Mouse (Mus musculus): ENCODE results near the gene Anp32b. TPM values are rescaled to one million over a fixed set of nuclear protein-coding genes. Genes with fewer than 3 reads are reported as not detected.

Anp32b gene
- total RNA-seq, 4 experiments from 2014 or later, result 59.5 to 64.7 (median 61.5) TPM

GRCm38 (mm10) chr4:46452855-46453719 lies 2.4 kb downstream of the Anp32b start:
- no peak for DNase-seq (ENCODE audit: low spot score)

DNA sequence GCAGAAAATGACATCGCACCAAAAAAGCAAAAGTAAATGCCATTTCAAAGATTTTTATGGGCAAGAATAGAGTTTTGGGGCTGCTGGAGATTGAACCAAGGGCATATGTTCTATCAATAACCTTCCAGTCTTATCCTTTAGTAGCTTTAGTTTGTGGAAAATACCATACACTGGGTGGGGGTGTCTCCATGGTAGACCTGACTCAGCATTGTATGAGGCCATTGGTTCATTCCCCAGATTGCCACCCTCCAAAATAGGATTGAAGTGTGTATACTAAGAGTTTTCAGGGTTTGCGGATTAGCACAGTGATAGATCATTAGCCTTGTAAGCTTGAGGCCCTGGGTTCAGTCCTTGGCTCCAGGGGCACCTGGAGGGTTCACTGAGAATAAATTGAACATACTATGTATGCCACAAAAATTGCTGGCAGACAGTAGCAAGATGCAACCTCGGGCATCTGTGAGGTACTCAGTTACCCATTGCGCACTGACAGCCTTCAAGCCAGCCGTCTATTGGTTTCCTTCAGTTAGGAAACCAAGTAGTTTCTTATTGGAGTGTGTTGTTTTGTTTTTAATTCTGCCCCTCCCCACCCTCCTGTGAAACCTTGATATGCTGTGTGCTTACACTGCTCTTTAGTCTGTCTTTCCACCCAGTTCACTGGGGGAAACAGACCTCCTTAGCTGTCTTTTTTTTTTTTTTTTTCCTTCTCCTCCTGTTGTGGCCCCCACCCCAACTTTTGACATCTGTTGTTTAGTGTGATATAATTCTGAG lies 3.6 kb downstream of the Anp32b start:
- no peak for DNase-seq (ENCODE audit: low spot score)

DNA sequence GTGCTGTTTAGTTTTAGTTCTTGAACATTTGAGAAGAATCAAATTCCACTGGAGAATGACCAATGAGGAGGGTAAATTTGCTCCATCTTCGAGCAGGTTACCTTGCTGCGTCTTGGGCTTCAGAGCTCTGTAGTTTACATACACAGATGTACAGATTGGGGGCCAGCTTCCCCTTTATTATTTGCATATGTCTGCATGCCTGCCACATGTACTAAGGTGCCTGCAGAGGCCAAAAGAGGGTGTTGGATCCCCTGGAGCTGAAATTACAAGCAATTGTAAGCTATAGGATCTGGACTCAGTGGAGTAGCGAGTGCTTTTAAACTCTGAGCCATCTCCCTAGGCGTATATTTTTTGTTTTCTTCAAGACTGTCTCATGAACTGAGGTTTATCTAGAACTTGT lies 6.1 kb downstream of the Anp32b start:
- no peak for DNase-seq (ENCODE audit: low spot score)

GRCm38 (mm10) chr4:46457186-46457585 lies 6.5 kb downstream of the Anp32b start:
- no peak for DNase-seq (ENCODE audit: low spot score)

DNA sequence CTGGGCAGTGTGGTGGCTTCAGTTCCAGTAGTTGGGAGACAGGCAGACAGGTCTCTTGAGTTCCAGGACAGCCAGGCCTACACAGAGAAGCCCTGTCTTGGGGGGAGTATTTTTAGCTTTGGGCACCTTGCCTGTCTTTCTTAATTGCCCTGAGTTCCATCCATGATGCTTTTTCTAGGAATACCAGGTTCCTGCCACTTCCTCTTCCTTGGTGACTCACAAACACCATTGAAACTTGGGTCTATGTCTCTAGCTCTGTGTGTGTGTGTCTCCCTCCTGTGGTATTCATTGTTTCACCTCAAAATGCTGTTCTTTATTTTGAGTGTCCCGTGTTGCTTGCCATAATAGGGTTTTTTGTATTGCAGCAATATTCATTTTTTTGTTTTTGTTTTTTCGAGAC lies 7.7 kb downstream of the Anp32b start:
- no peak for DNase-seq (ENCODE audit: low spot score)

DNA sequence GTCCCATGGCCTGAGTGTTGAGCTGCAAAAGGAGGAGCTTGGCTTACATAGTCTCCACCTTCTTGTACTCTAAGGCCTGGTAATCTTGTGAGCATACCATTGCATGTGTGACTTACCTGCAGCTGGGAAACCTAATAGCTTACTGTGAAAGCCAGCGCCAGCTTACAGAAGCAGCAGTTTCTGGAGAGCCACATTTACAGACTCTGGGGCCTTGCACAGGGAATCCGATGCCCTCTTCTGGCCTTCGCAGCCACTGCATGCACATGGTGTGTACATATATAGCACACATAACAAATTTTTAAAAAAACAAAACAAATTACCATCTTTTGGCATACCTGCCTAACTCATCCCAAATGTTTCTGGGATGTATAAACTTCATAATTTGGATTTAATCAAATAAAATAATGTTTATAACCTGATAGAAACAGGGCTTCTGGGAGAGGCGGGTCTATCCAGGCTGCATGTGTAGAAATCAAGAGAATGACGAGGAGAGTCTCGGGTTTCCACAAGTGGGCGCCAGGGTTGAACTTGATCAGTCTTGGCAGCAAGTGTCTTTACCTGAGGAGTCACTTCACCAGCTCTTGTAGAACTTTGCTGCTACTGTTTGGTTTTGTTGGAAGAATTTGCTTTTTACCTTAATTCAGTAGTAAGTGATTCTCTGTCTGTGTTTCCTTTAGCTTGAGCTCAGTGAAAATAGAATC lies 12.6 kb downstream of the Anp32b start:
- no peak for DNase-seq (ENCODE audit: low spot score)

DNA sequence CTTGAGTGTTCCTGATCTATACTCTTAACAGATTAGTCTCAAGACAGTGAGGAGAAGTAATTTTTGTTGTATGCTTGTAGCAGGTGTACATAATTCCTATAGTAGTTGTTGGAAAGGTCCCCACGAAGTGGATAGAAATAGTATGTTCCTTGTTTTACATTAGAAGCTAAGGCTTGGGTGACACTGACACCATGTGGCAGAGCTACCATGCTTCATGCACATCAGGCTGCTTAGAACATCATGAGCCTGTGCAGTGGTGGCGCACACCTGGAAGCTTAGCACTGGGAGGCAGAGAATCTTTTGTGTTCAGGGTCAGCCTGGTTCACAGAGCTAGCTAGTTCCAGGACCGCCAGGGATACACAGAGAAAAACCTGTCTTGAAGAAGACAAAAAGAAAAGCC lies 15.0 kb downstream of the Anp32b start:
- DNase-seq (ENCODE audit: low spot score), result no peak

- DNase-seq (ENCODE audit: low spot score), result no peak
These were observed 24.4 kb downstream of the Anp32b start for GRCm38 (mm10) chr4:46475101-46475500.

- DNase-seq (ENCODE audit: low spot score), result no peak
These were observed 28.4 kb downstream of the Anp32b start for GRCm38 (mm10) chr4:46479081-46479480.

- DNase-seq (ENCODE audit: low spot score), result peak; percentile 86
These were observed 35.2 kb downstream of the Anp32b start for GRCm38 (mm10) chr4:46485696-46486417.

DNA sequence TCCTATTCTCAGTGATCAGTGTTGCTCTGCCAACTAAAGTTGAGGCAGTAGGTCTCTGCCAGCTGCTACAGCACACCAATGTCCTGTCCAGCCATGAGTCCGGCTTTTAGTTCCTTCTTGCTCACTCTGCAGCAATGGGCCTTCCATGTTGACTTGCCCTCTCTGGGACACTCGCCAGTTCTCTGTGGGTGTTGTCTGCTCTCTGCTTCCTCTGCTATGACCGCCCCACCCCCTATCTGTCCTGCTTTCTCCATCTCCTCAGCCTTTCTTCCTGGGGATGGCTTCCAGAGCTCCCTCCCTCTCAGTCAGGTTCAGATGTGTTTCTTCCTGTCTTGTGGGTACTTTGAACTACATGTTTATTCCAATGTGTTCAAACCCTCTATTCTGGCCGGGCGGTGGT lies 36.6 kb downstream of the Anp32b start:
- DNase-seq (ENCODE audit: low spot score), result peak; percentile 85

DNA sequence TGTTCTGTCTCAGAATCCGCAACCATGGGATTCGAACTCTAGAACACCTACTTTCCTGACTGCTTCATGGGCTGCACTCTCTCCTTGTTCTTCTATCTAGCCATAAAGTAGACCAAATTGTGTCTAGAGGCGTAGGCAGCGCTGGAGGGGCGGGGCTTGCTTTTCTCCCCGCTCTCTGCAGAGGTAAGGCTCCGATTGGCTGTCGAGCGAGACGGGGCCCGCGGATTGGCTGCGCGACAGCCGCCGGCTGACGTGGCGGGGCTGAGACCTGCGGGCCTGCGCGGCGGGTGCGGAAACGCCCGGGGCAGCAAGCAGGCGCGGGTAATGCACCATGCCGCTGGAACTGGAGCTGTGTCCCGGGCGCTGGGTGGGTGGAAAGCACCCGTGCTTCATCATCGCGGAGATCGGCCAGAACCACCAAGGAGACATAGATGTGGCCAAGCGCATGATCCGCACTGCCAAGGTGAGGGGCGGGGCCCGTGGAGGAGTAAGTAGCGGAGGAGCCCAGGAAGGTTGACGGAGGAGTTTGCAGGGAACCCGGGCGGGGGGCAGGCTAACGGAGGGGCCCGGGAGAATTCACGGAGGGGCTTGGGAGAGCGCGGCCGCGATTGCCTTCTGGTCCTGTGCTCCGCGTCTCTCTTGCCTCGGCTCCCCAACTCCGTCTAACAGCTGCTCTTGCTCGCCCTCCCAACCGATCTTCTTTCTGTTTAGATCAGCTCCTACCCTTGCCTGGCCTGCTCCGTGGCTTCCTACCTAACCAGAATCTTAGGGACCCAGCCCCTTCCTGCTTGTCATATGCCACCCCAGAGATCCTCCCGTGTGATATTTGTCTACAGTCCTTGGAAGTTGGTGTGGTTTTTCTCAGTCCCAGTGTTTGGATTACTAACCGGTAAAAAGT lies 38.6 kb downstream of the Anp32b start, which contains the start of gene Nans:
Gene Nans (plus strand): TSS at position 221 of the 898 bp plus-strand sequence.
- peak; percentile 93 for DNase-seq (ENCODE audit: low spot score)

DNA sequence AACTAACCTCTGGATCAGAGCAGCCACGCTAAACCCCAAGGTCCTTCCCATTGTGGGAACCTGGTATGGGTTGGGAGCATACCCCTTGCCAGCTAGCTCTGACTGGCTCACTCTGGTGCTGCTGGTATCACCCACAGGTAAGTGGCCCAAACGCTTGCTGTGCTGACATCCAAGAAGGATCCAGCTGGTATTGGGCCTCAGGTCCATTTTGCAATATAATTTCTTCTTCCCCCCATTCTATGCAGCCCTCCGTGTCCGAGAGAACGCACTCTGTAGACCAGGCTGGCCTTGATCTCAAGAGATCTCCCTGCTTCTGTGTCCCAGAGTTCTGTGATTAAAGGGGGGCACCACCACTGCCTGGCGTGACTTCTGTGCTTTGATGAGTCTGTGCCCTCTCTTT lies 42.4 kb downstream of the Anp32b start:
- DNase-seq (ENCODE audit: low spot score), result no peak

DNA sequence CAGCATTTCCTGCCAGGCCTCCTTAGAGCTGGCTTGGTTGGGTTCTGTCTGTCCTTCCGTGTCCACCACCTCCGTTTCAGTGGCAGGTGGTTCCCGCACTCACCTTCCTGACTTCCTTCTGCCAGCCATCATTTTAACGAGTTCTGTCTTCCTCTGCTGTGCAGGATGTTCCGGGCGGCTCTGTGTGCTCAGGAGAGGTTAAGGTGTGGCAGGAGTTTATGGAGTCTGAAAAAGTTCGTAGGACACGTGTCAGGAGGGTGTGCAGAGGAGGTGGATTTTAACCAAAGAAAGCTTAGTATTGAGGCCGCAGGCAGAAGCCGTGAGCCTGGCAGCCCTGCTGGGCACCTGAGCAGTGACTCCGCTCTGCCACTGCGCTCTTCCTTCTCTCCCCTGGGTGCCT lies 44.8 kb downstream of the Anp32b start:
- no peak for DNase-seq (ENCODE audit: low spot score)

DNA sequence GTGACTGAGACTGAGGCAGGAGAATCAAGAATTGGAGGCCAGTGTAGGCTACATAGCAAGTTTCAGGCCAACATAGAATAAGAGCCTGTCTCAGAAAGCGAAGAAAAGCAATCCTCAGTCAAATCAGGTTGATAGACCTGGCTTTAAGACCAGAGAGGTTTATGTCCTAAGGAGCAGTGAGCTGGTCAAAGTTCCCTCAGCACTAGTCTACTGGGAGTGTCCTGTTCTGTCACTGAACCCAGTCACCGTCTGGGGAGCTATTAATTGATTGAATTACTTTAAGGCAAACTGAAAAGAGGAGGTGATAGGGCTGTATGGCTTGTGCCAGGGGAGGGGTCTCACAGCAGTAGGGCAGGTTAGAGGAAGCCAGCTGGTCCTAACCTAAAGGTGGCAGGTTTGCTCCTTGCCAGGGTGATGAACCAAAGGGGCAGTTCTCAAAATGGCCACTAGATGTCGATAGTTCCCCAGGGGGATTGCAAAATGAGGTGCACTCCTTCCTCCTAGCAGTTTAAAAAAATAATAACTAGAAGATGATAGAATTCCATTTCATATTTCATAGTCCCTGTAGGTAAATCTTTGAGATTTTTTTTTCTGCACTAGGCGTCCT lies 46.7 kb downstream of the Anp32b start:
- peak; percentile 78 for DNase-seq (ENCODE audit: low spot score)

- no peak for DNase-seq (ENCODE audit: low spot score)
These were observed 47.8 kb downstream of the Anp32b start for GRCm38 (mm10) chr4:46498511-46498910.

- DNase-seq (ENCODE audit: low spot score), result no peak
These were observed 48.3 kb downstream of the Anp32b start for GRCm38 (mm10) chr4:46498976-46499375.

DNA sequence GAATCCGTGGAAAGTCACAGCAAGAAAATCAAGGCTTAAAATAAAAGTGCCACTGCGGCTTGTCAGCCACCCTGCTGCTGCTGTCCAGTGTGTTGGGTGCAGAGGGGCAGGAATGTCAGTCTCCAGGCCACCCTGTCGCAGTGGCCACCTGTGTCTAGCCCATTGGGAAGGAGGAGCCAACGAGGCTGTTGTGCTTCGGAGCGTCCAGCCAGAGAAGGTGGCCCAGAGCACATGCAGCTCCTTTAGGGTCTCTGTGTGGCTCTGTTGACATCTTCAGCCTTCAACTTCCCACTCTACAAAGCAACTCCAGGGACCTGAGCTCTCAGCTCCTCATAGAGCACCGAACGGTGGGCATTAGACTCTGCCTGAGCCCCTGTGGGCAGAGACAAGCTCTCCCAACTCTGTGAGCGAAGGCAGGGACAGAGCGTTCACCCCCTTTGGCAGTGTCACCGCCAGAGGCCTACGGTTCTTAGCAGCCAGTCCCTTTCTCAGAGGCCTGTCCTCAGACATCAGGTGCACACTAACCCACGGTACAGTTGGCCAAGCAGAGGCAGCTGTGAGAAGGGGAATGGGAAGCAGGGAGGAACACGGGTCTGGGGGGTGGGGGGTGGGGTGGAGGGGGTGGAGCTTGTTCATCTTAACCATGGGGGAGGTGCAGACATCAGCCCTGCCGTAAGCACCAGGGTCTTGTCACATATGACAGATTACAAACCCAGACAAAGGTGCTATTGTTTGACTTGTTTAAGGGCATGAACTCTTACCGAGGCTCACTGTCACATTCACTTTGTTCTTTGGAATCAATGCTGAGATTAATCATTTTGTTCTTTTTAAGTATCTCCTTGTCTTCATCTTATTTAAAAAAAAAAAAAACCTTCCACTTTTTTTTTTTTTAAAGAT lies 52.2 kb downstream of the Anp32b start:
- DNase-seq (ENCODE audit: low spot score), result no peak

DNA sequence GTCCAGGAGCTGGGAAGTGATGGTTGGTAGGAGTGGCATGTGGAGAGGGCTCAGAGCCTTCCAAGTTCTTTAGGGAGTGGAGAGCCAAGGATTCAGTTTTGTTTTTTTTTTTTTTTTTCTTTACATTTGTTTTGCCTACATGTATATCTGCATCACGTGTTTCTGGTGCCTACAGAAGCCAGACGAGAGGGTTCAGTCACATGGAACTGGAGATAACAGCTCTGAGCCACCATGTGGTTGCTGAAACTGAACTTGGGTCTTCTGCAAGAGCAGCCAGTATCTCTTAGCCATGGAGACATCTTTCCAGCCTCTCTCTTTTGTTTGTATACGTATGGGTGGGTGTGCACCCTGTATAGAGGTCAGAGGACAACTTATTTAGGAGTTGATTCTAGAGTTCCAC lies 53.2 kb downstream of the Anp32b start:
- no peak for DNase-seq (ENCODE audit: low spot score)

Measured in heart, adult 8-10 months (tissue).